Mouse (Mus musculus): ENCODE data around the gene Klf7. TPM values are rescaled to one million over a fixed set of nuclear protein-coding genes. Genes with fewer than 3 reads are reported as not detected.

Gene Klf7
- total RNA-seq, 1 experiment from 2014 or later = 34.7 TPM

GRCm38 (mm10) chr1:64078747-64079211 lies 43.3 kb downstream of the Klf7 start:
- ATAC-seq (ENCODE audit: extremely low read depth, insufficient number of reproducible peaks, low FRiP score, poor library complexity, severe bottlenecking) = peak; percentile 75

GRCm38 (mm10) chr1:64078011-64078746 lies 43.9 kb downstream of the Klf7 start:
- peak; percentile 84 for ATAC-seq (ENCODE audit: extremely low read depth, insufficient number of reproducible peaks, low FRiP score, poor library complexity, severe bottlenecking)

DNA sequence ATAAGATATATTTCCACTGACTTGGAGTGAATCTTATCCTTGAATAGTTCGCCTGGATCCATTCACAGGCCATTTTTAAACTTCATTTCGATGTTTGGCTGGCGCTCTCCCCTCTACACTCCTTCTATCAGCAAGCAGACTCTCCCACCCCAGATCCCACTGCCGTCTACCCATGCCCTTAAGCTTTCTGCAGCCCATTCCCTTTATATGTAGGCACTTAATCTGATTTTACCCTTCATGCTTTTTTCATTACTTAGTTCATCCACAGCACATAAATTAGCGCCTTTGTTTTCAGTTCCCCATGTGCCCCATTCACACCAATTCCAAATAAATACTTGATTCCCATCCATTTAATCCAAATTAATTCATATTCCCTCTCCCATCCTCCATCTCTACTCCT lies 48.0 kb downstream of the Klf7 start:
- ATAC-seq (ENCODE audit: extremely low read depth, insufficient number of reproducible peaks, low FRiP score, poor library complexity, severe bottlenecking) = no peak

DNA sequence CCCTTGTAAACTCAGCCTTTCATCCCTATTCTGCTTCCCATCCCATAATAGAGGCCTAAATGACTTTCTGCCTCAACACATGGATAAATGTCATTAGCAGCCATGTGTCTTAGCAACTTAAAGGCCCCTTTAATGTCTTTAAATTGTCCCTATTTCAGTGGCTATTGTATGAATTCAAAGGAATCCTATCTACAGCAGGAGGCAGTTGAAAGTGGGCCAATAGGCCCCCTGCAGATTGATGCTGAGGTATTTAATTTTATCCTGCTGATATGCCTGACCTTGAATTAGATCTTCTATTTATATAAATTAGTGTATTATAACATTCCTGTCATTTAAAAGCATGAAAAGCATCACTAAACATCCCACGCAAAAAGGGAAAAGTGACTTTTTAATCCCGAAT lies 51.1 kb downstream of the Klf7 start:
- no peak for ATAC-seq (ENCODE audit: extremely low read depth, insufficient number of reproducible peaks, low FRiP score, poor library complexity, severe bottlenecking)

GRCm38 (mm10) chr1:64066320-64067254 lies 55.5 kb downstream of the Klf7 start:
- no peak for ATAC-seq (ENCODE audit: extremely low read depth, insufficient number of reproducible peaks, low FRiP score, poor library complexity, severe bottlenecking)

DNA sequence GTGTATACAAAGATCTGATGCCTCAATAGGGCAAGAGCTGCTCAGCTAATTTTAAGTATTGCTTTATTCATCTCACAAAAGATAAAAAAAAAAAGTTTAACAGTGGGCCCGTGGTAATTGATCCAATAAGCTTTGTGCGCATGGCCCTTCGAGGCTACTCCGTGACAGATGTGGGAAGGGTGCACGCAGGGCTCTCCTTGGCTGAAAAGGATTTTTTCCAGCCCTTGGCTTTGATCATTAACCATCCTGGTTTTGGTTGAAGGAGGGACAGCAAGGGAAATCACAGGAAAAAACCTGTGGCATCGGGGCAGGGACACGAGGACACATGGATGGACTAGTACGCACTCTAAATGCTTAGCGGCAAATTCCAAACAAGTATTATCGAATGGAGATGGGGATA lies 60.6 kb downstream of the Klf7 start:
- no peak for ATAC-seq (ENCODE audit: extremely low read depth, insufficient number of reproducible peaks, low FRiP score, poor library complexity, severe bottlenecking)

GRCm38 (mm10) chr1:64060699-64061454 lies 61.2 kb downstream of the Klf7 start:
- ATAC-seq (ENCODE audit: extremely low read depth, insufficient number of reproducible peaks, low FRiP score, poor library complexity, severe bottlenecking) = no peak

DNA sequence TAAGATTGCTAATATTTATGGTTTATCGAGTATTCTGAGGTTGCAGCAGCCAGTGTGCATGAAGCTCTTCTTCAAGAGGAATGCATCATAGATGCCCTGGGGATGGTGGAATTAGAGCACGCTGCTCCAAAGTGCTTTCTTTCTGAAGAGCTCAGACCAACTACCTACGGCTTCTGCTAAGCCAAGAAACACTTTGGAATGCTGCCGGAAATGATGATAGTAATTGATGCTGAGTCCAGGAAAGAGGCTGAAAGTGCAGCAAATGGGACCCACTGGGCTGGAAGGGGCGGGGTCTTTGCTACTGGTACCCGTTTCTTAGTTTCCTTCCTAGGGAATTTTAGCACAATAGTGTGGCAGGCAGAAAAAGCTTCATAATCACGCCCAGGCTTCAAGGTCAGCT lies 62.0 kb downstream of the Klf7 start:
- no peak for ATAC-seq (ENCODE audit: extremely low read depth, insufficient number of reproducible peaks, low FRiP score, poor library complexity, severe bottlenecking)

DNA sequence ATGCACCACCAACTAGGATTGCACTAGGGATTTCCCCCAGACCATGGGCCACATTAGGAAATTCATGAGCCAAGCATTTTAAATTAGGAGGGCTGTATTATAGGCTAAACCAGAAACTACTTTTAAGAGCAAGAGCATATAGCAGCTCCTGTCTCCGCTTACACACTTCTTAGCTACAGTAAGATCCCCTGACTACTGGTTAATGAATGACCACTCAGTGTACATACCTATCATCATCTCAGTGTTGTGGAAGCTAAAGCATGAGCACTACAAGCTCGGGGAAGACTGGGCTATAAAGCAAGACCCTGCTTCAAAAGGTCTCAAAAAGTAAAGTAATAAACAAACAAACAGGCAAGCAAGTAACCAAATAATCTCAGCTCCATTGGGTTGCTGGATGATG lies 65.5 kb downstream of the Klf7 start:
- ATAC-seq (ENCODE audit: extremely low read depth, insufficient number of reproducible peaks, low FRiP score, poor library complexity, severe bottlenecking) = no peak

DNA sequence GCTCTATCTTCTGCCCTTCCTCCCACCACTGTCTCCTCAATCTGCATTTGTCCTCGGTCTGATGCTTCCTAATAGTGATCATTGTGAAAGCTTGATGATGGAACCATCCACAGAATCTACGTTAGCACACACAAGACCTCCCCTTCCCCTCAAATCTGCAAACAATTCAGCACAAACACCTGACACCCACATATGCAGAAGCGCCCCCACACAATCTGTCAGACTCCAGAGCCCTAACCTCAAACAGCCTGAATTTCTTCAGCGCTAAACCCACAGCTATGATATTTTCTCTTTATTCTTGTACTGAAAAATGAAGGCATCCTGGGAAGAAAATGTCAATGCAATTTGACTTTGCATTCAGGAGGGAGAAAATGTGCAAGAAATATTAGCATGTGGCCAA lies 66.1 kb downstream of the Klf7 start:
- no peak for ATAC-seq (ENCODE audit: extremely low read depth, insufficient number of reproducible peaks, low FRiP score, poor library complexity, severe bottlenecking)

DNA sequence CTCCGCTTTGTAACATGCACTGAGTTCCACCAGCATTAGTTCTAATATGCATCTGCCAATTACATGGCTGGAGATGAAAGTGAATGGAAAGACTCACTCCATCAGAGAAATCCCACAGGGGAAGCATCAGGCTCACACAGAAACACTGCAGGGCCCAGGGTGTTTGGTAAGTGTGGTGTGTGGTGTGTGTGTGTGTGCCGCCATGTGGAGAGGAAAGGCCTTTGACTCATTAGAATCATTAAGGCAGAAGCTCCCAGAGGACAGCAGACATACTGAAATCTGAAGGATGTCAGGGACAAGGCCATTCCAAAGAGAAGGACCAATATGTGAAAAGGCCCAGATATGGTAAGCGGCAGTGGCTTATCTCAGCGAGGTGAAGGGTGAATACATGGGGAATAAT lies 66.9 kb downstream of the Klf7 start:
- ATAC-seq (ENCODE audit: extremely low read depth, insufficient number of reproducible peaks, low FRiP score, poor library complexity, severe bottlenecking) = no peak

DNA sequence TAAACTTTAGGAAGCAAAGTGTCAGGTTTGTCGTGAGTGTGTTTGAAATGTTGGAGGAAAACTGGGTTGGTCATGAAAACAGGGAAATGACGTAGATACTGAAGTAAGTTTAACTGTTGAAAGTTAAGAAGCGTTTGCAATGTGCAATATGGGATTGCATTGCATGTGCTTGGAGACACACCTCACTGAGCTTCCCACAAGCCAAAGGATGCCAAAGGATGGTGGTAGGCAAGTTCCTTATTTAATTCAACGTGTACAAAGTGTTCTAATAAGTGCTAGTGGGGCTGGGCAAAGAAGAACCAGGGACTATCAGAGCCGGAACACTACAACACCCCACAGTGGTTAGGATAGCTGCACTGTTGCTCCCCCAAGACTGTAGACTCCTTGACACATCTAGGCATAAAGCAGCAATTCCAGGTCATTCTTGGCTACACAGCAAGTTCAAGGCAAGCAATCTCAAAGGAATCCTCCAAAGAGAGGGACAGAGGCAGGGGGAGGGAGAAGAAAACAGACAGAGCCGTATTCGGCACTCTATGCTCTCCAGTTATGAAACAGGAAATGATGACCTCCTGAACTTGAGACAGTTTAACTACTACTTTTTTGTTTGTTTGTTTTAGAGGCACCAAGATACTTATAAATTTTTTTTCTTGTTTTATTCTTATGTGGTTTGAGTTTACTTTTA lies 69.9 kb downstream of the Klf7 start:
- peak; percentile 48 for ATAC-seq (ENCODE audit: extremely low read depth, insufficient number of reproducible peaks, low FRiP score, poor library complexity, severe bottlenecking)

DNA sequence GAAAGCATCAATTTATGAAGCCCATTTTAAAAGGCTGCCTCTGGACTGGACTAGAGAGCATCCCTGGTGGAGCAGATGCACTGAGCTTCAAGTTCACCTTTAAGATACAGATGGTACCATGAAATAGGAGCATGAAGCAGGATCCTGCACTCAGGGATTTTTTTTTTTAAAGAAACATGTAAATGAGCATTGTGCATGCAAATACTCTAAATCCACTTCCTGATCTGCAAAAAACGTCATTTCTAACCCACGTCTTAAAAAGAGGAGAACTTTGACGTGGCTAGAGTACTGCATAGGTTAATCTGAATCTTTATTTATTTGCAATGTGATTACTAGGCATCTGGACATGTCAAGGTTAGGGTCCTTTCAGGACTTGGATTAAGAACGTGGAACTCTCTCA lies 73.5 kb downstream of the Klf7 start:
- peak; percentile 36 for ATAC-seq (ENCODE audit: extremely low read depth, insufficient number of reproducible peaks, low FRiP score, poor library complexity, severe bottlenecking)

GRCm38 (mm10) chr1:64046802-64047156 lies 75.3 kb downstream of the Klf7 start:
- no peak for ATAC-seq (ENCODE audit: extremely low read depth, insufficient number of reproducible peaks, low FRiP score, poor library complexity, severe bottlenecking)

DNA sequence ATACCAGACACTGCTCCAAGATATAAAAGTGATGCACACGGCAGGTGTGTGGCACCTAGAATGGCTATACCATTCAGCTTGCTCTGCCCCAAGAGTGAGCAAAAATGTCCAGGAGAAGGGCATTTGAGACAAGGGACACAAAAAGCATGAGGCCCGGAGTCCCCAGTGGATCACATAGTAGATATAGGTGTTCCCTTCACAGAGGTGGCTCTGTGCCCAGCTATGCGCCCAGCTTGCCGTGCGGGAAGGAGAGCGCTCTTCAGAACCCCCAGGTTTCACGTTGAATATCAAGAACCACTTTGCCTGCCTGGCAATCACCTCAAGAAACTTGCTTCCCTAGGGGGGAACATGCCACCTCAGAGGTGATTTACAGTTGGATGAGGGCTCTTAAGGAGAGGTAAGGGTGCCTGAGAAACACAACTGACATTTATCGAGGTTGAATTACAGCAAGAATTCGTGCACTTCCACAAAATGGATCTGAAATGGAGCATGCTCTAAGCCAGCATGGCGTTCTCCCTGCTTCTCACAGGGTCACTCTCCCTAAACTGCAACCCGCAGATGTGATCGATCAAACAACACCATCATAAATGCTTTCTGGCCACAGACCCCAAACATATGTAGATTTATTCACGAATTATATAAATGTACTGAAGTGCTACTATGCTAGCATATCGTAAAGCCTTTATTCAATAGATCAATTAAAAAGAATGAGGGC lies 75.8 kb downstream of the Klf7 start:
- ATAC-seq (ENCODE audit: extremely low read depth, insufficient number of reproducible peaks, low FRiP score, poor library complexity, severe bottlenecking) = no peak

DNA sequence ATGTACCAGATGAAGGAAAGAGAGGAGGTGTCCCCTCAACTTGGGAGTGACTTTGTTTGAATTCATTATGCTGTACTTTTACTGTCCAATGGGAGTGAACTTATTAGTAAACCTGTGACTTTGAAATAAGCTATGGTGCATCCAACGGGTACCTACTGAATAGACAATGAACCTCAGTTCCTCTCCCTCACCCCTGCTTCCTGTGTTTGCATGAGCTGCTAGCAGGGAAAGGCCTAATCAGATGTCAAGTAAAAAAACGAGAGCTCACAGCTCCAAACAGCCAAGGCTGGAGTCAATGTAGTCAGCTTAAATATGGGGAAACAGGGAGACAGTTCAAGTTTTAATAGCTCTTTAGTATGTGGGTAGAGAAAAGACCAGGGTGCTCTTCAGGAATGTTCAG lies 77.5 kb downstream of the Klf7 start:
- ATAC-seq (ENCODE audit: extremely low read depth, insufficient number of reproducible peaks, low FRiP score, poor library complexity, severe bottlenecking) = no peak

GRCm38 (mm10) chr1:64040831-64041383 lies 81.2 kb downstream of the Klf7 start:
- ATAC-seq (ENCODE audit: extremely low read depth, insufficient number of reproducible peaks, low FRiP score, poor library complexity, severe bottlenecking) = no peak

DNA sequence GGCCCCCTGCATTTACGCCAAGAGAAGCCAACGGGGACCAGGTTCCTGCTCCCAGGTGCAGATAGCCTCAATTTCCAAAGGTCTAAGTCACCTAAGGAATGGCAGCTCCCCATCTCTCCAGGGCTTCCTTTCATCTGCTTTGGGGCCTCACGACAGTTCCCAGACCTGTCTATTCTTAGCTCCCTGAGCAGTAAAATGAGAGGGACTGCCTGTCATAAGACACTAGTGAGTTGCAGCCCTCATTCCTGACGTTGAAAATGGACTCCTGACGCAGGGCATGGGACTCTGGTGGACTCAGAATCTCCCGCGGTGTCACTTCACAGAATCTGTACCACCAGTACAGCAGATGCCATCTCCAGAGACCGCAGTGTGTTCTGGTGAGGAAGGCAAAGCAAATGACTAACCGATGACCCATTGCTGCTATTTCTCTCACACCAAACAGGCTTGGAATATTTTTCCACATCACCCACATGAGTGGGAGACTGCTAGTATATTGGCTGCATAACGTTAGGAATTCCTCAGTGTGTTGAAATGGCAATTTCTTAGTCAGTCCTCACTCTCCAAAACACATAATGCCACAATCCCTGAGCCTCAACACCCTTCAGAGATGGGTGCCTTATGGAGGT lies 81.9 kb downstream of the Klf7 start:
- ATAC-seq (ENCODE audit: extremely low read depth, insufficient number of reproducible peaks, low FRiP score, poor library complexity, severe bottlenecking) = no peak

Data from neutrophil, adult 5-6 weeks (primary cell).